Mouse (Mus musculus): ENCODE data around the gene Sorbs1.

Sorbs1 gene

GRCm38 (mm10) chr19:40310410-40311130 lies 203.0 kb downstream of the Sorbs1 start:
- DNase-seq (ENCODE audit: extremely low spot score, low read depth, low spot score): no peak

DNA sequence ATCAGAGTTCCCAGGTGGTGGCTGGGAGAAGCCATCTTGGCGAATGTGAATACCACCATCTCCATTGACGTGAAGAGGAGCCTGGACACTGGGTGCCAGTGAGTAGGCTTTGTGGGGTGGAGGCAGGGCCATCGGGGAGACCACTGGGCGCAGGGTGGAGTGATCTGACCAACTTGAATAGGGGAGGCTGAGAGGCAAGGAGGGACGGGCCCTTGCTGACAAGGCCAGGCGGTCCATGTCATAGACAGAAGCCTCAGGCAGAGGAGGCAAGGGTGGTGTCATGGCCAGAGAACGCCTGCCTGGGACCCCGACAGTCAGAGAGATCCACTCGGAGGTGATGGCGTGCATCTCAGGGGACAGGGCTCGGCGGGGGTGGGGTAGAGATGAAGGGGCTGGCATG lies 203.7 kb downstream of the Sorbs1 start:
- DNase-seq (ENCODE audit: extremely low spot score, low read depth, low spot score): no peak

GRCm38 (mm10) chr19:40307550-40307949 lies 206.0 kb downstream of the Sorbs1 start:
- no peak for DNase-seq (ENCODE audit: extremely low spot score, low read depth, low spot score)

- DNase-seq (ENCODE audit: extremely low spot score, low read depth, low spot score): no peak
Measured at GRCm38 (mm10) chr19:40306631-40307030, 206.9 kb downstream of the Sorbs1 start.

DNA sequence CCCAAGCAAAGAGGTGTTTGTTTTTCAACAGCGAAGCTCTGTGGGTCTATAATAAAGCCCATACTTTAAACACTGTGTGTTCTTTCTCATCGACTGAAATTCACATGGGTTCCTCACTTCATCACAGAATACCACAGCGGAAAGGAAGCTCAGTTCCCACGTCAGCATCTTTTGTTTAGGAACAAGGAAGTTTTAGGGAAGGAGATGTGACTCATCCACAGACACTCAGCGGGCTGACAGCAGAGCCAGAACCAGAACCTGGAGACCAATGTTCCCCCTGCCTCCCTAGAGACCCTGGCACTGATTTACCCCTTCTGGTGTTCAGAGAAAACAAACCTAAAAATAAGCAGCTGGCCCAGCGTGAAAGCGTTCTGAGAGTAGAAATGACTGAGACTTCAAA lies 208.1 kb downstream of the Sorbs1 start:
- DNase-seq (ENCODE audit: extremely low spot score, low read depth, low spot score): no peak

DNA sequence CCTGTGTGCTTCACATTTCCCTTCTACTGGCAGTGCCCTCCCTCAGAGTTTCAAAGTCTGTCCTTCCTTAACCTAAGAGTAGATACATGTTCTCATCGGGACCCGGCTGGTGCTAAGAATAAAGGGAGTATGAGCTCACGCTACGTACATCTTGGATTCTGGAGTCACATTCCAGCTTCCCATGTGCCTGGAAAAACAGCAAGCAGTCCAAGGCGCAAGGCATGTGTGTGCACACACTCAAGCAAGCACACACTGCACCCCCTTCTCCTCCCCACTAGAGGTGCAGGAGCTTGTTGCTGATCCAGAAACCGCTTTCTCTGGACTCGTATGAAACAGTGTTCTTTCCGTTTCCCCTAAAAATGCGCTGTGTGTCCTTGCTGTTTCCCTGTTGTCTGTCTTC lies 210.7 kb downstream of the Sorbs1 start:
- DNase-seq (ENCODE audit: extremely low spot score, low read depth, low spot score): no peak

GRCm38 (mm10) chr19:40302477-40302876 lies 211.1 kb downstream of the Sorbs1 start:
- no peak for DNase-seq (ENCODE audit: extremely low spot score, low read depth, low spot score)

GRCm38 (mm10) chr19:40299983-40300759 lies 213.4 kb downstream of the Sorbs1 start:
- DNase-seq (ENCODE audit: extremely low spot score, low read depth, low spot score): no peak

GRCm38 (mm10) chr19:40299182-40299581 lies 214.4 kb downstream of the Sorbs1 start:
- DNase-seq (ENCODE audit: extremely low spot score, low read depth, low spot score): no peak

DNA sequence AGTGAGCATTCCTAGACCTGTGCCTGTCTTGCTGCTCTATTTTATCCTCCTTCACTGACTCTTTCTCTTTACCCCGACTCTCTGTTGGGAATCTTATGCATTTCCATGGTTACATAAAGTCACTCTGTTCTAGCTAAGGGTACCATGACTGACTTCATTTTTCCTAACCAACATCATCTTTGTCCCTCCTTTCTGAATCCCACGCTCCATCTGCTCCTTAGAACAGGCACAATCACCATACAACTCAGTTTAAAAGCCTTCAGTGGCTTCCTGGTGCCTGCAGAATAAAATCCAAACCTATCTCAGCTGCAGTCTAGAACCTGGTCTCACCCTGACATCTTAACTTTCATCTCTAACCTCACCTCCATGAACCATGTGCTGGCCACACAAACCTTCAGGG lies 215.0 kb downstream of the Sorbs1 start:
- DNase-seq (ENCODE audit: extremely low spot score, low read depth, low spot score): no peak

GRCm38 (mm10) chr19:40297798-40298144 lies 215.8 kb downstream of the Sorbs1 start:
- no peak for DNase-seq (ENCODE audit: extremely low spot score, low read depth, low spot score)

- DNase-seq (ENCODE audit: extremely low spot score, low read depth, low spot score): no peak
Measured at GRCm38 (mm10) chr19:40297078-40297797, 216.3 kb downstream of the Sorbs1 start.

DNA sequence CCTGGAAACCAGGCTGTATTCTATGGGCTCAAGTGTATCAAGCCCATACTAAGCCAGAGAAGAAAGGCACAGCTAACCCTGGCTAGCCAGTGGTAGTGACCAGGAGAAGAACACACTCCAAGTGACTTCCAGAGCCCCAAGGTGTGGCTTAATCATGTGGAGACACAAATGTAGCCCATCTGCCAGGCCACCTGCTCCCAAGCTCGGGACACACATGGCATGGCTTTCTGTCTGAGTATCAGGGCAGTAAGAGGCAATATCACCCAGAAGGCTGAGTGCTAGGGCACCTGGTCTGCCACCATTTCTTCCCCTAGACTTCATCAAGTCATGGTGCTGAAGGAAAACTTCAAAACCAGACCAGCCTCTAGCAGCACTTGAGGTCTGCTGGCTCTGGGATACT lies 219.3 kb downstream of the Sorbs1 start:
- no peak for DNase-seq (ENCODE audit: extremely low spot score, low read depth, low spot score)

- no peak for DNase-seq (ENCODE audit: extremely low spot score, low read depth, low spot score)
Measured at GRCm38 (mm10) chr19:40293791-40294190, 219.8 kb downstream of the Sorbs1 start.

GRCm38 (mm10) chr19:40290099-40290724 lies 223.4 kb downstream of the Sorbs1 start:
- no peak for DNase-seq (ENCODE audit: extremely low spot score, low read depth, low spot score)

DNA sequence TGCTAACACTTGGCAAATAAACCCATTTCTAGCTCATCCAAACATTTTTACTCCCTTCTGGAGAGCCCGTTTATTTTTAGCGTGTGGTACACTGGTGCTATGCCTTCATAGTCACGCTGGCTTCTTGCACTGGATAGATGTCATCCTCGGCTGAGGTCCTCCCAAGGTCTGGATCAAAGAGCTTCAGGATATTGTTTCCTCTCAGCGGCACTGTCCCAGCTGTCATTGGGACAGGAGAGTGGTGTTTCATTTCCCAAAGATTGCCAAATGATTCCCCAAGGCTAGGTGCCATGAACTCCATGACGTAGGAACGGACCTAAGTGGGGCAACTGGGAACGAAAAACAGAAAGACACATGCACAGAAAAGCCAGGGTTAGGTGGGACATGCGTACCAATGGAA lies 225.2 kb downstream of the Sorbs1 start:
- DNase-seq (ENCODE audit: extremely low spot score, low read depth, low spot score): no peak

GRCm38 (mm10) chr19:40284704-40285103 lies 228.9 kb downstream of the Sorbs1 start:
- DNase-seq (ENCODE audit: extremely low spot score, low read depth, low spot score): no peak

- no peak for DNase-seq (ENCODE audit: extremely low spot score, low read depth, low spot score)
Measured at GRCm38 (mm10) chr19:40283415-40283814, 230.2 kb downstream of the Sorbs1 start.

GRCm38 (mm10) chr19:40278372-40279023 lies 235.1 kb downstream of the Sorbs1 start:
- no peak for DNase-seq (ENCODE audit: extremely low spot score, low read depth, low spot score)

DNA sequence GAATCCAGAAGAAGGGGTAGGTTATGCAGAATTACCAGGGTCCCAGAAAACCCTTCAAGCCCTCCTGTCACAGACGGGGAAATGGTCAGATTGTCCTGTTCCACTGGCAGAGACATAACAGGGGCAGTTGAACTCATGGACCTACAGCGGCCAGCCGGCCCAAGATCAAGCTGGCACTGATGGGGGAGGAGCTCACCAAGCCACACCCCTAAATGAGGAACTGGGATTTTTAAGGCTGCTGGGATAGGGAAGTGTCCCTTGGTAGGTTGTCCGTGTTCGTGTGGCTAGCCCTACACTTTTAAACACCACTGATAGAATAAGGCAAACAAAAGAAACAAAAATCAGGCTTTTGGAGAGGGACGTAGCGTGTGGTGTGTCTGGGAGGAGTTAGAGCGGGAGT lies 236.1 kb downstream of the Sorbs1 start:
- DNase-seq (ENCODE audit: extremely low spot score, low read depth, low spot score): no peak
